Comparison of ENCODE assay signal across 14 mouse cellular contexts in genomic region chr4:32336642-32337041, GRCm38 (mm10).
DNase-seq lines count a peak whose midpoint lies in the region; ATAC-seq and TF ChIP-seq lines count a peak whose summit lies in the region.
"Had no signal": no experiment of that assay in that cellular context is flagged by ENCODE, and none has a peak within 500 bp of the region (broad histone marks: within the 10 kb centered on the region; RNA-seq: fewer than 3 reads in every experiment).

No protein-coding gene starts in this region.

- 22% methylated on average over 4 of the region's 4 CpGs for WGBS in lung, embryonic 14.5 days
- 30% methylated on average over 4 of the region's 4 CpGs for WGBS in lung, adult 2 months

- peak; percentile 18 for DNase-seq in embryo, embryonic 10 days (ENCODE audit: low spot score)
- no peak for DNase-seq in embryo, embryonic 10.5 days (ENCODE audit: low spot score)
- peak; percentile 41 for DNase-seq in lung, embryonic 14.5 days
- no peak for DNase-seq in lung, adult 2 months
- DNase-seq in induced T-regulatory cell, adult 2 months (ENCODE audit: low read depth), result peak; percentile 68
- peak; percentile 61 for DNase-seq in naive thymus-derived CD4-positive, alpha-beta T cell, adult 2 months (ENCODE audit: low read depth)
- no peak for DNase-seq in right cerebral cortex, postnatal 14 days
- DNase-seq: adrenal gland, postnatal 14 days; cerebellum, postnatal 14 days; gastrocnemius, postnatal 36 days; thymus, postnatal 14 days had no signal

- no peak for ATAC-seq in lung, embryonic 14.5 days (ENCODE audit: insufficient read depth)
- no peak for ATAC-seq in megakaryocyte, adult 5-6 weeks (ENCODE audit: poor library complexity, severe bottlenecking)

- peaks cover 22% of the 10 kb centered on the region for H3K4me1 ChIP-seq in lung, embryonic 14.5 days (ENCODE audit: insufficient read depth)
- peaks cover 15% of the 10 kb centered on the region for H3K4me1 ChIP-seq in lung, adult 2 months (ENCODE audit: control insufficient read depth, insufficient read depth, low read length)

- no peaks in the 10 kb centered on the region for H3K27me3 ChIP-seq in lung, embryonic 14.5 days (ENCODE audit: insufficient read depth, low read length)
- H3K27me3 ChIP-seq: neural tube, embryonic 12.5 days had no signal

- no peak overlapping the region for H3K9ac ChIP-seq in lung, embryonic 14.5 days
- H3K9ac ChIP-seq: neural tube, embryonic 12.5 days had no signal

- no peaks in the 10 kb centered on the region for H3K9me3 ChIP-seq in lung, embryonic 14.5 days (ENCODE audit: low read depth, low read length)
- H3K9me3 ChIP-seq: midbrain, embryonic 10.5 days; neural tube, embryonic 12.5 days had no signal

- H3K36me3 ChIP-seq in lung, embryonic 14.5 days (ENCODE audit: insufficient read depth), result no peaks in the 10 kb centered on the region
- H3K36me3 ChIP-seq: neural tube, embryonic 12.5 days had no signal

- no peak for TF ChIP-seq POLR2A in lung, adult 2 months (IDR thresholded peaks at IDR 0.05; ENCODE audit: borderline replicate concordance, extremely low read depth, low read depth, low read length)

- TF ChIP-seq CTCF in lung, embryonic 14.5 days (IDR thresholded peaks at IDR 0.05; ENCODE audit: low read depth), result no peak
- no peak for TF ChIP-seq CTCF in lung, adult 2 months (IDR thresholded peaks at IDR 0.05; ENCODE audit: insufficient read depth, low read length)

- H3K4me2 ChIP-seq in lung, embryonic 14.5 days, result 0 out of 2 replicates have a peak overlapping the region, but pooled peaks have one; percentile 3
- H3K4me2 ChIP-seq: neural tube, embryonic 12.5 days had no signal

- peak overlapping the region; percentile 48 for H3K27ac ChIP-seq in lung, embryonic 14.5 days (ENCODE audit: low read depth)
- H3K27ac ChIP-seq: midbrain, embryonic 10.5 days; neural tube, embryonic 12.5 days had no signal

- H3K4me3 ChIP-seq in lung, embryonic 14.5 days (ENCODE audit: low read depth, low read length), result no peak overlapping the region
- no peak overlapping the region for H3K4me3 ChIP-seq in lung, adult 2 months (replicated peaks; ENCODE audit: extremely low read depth, low read depth, low read length)
- H3K4me3 ChIP-seq: midbrain, embryonic 10.5 days; neural tube, embryonic 12.5 days had no signal

Comparison
In these comparisons a context has a peak if more than half of its experiments do, and no peak if none do; other contexts are left out.
1. DNase-seq: peak in embryo, embryonic 10 days (single experiment), lung, embryonic 14.5 days (single experiment), induced T-regulatory cell, adult 2 months (single experiment) and naive thymus-derived CD4-positive, alpha-beta T cell, adult 2 months (single experiment); none in embryo, embryonic 10.5 days (single experiment), lung, adult 2 months (single experiment) and right cerebral cortex, postnatal 14 days (single experiment).